Mouse (Mus musculus) stomach, embryonic 15.5 days (tissue): ENCODE data around the gene Npas1. TPM values are rescaled to one million over a fixed set of nuclear protein-coding genes. Genes with fewer than 3 reads are reported as not detected.
A peak's percentile ranks its signal among the peaks of the same experiment; 100 is the strongest.

Experiments
- ATAC-seq: fragments of 200-750 bp; cut with Nextera tagmentation; 2 replicates; pipeline ENCODE4 v1.8.0; 2017; ENCODE audit warnings: low read depth, moderate number of reproducible peaks, moderate TSS enrichment; ENCODE audit not compliant: insufficient read depth, low FRiP score
- H3K27ac ChIP-seq: fragments of 300-500 bp; sonication (generic); 2 replicates; pipeline ENCODE4 v1.5.1; 2015; ENCODE audit warnings: mild to moderate bottlenecking, inconsistent platforms
- H3K27me3 ChIP-seq: fragments of 300-500 bp; sonication (generic); replicated peaks from 2 replicates; pipeline ENCODE4 v1.6.1; 2015; ENCODE audit warnings: inconsistent platforms
- H3K36me3 ChIP-seq: fragments of 300-500 bp; sonication (generic); 2 replicates; pipeline ENCODE4 v1.6.1; 2015; ENCODE audit warnings: inconsistent platforms
- H3K4me1 ChIP-seq: fragments of 300-500 bp; sonication (generic); 2 replicates; pipeline ENCODE4 v1.6.1; 2015; ENCODE audit warnings: inconsistent platforms
- H3K4me2 ChIP-seq: fragments of 300-500 bp; sonication (generic); 2 replicates; pipeline ENCODE4 v1.6.1; 2015; ENCODE audit warnings: mild to moderate bottlenecking, inconsistent platforms
- H3K4me3 ChIP-seq: fragments of 300-500 bp; sonication (generic); replicated peaks from 2 replicates; pipeline ENCODE4 v1.5.1; 2015; ENCODE audit warnings: inconsistent platforms
- H3K9ac ChIP-seq: fragments of 300-500 bp; sonication (generic); 2 replicates; pipeline ENCODE4 v1.6.1; 2015; ENCODE audit warnings: inconsistent platforms
- H3K9me3 ChIP-seq: fragments of 300-500 bp; sonication (generic); 2 replicates; pipeline ENCODE4 v1.6.1; 2016; ENCODE audit warnings: inconsistent platforms
- WGBS: fragments of 180-500 bp; shearing (Covaris S2); methylation state at CpG from one replicate; pipeline ENCODE4 v1.1.7; 2015; 5-methylcytosine and 5-hydroxymethylcytosine counted together
- polyA plus RNA-seq: library from polyadenylated mRNA; unstranded; fragments of >200 nt; fragmentation: Nextera tagmentation; extraction: Ambion mirVana; gene quantifications from 2 replicates; pipeline ENCODE4 v1.2.1, GENCODE M21; 2015

The Npas1 gene
- 0.33 and 0.49 TPM in 2 replicates for polyA plus RNA-seq

GRCm38 (mm10) chr7:16477628-16478027 lies at the start of gene Npas1:
Gene Npas1, minus strand, starts transcription at chr7:16477728.
- H3K4me1 ChIP-seq: peaks cover 20% of the 10 kb centered on the region
- H3K9me3 ChIP-seq: no peaks in the 10 kb centered on the region
- H3K36me3 ChIP-seq: no peaks in the 10 kb centered on the region
- ATAC-seq: no peak
- H3K4me2 ChIP-seq: peak within 1 kb of the TSS; percentile 56
- H3K27ac ChIP-seq: no peak within 1 kb of the TSS
- no peak within 1 kb of the TSS for H3K9ac ChIP-seq
- peak within 1 kb of the TSS; percentile 34 for H3K4me3 ChIP-seq
- H3K27me3 ChIP-seq: peaks cover 48% of the 10 kb centered on the region
- WGBS: 87% methylated on average over 8 of the region's 8 CpGs

GRCm38 (mm10) chr7:16525995-16526394 lies 48.5 kb upstream of the Npas1 start:
- Histone ChIP-seq H3K9ac (no peak overlapping the region), H3K4me3 (no peak overlapping the region), H3K27me3 (no peaks in the 10 kb centered on the region), H3K9me3 (no peaks in the 10 kb centered on the region), H3K36me3 (no peaks in the 10 kb centered on the region), H3K4me1 (no peaks in the 10 kb centered on the region), H3K4me2 (no peak overlapping the region), H3K27ac (no peak overlapping the region)
- 67% methylated on average over 2 of the region's 2 CpGs for WGBS
- ATAC-seq: no peak

GRCm38 (mm10) chr7:16525448-16525847 lies 47.9 kb upstream of the Npas1 start:
- 78% methylated on average over 3 of the region's 3 CpGs for WGBS
- no peak for ATAC-seq
- H3K36me3 ChIP-seq: no peaks in the 10 kb centered on the region
- H3K9ac ChIP-seq: no peak overlapping the region
- H3K4me1 ChIP-seq: no peaks in the 10 kb centered on the region
- no peak overlapping the region for H3K4me3 ChIP-seq
- H3K27me3 ChIP-seq: no peaks in the 10 kb centered on the region
- no peaks in the 10 kb centered on the region for H3K9me3 ChIP-seq
- no peak overlapping the region for H3K27ac ChIP-seq
- no peak overlapping the region for H3K4me2 ChIP-seq

- H3K27ac ChIP-seq: no peak overlapping the region
- H3K4me1 ChIP-seq: no peaks in the 10 kb centered on the region
- no peak overlapping the region for H3K4me2 ChIP-seq
- no peaks in the 10 kb centered on the region for H3K9me3 ChIP-seq
- 69% methylated on average over 2 of the region's 2 CpGs for WGBS
- no peak overlapping the region for H3K9ac ChIP-seq
- no peaks in the 10 kb centered on the region for H3K27me3 ChIP-seq
- H3K36me3 ChIP-seq: no peaks in the 10 kb centered on the region
- ATAC-seq: no peak
- H3K4me3 ChIP-seq: no peak overlapping the region
Measured at GRCm38 (mm10) chr7:16524308-16524707, 46.8 kb upstream of the Npas1 start.

GRCm38 (mm10) chr7:16519310-16519709 lies 41.8 kb upstream of the Npas1 start:
- no peaks in the 10 kb centered on the region for H3K9me3 ChIP-seq
- no peak overlapping the region for H3K4me3 ChIP-seq
- H3K4me2 ChIP-seq: no peak overlapping the region
- no peaks in the 10 kb centered on the region for H3K27me3 ChIP-seq
- WGBS: 88% methylated on average over 2 of the region's 2 CpGs
- H3K9ac ChIP-seq: no peak overlapping the region
- H3K36me3 ChIP-seq: peaks cover 5% of the 10 kb centered on the region; the same call in 1 of the 2 replicates
- no peaks in the 10 kb centered on the region for H3K4me1 ChIP-seq
- no peak overlapping the region for H3K27ac ChIP-seq
- ATAC-seq: no peak

- no peaks in the 10 kb centered on the region for H3K9me3 ChIP-seq
- H3K9ac ChIP-seq: no peak overlapping the region
- no peak overlapping the region for H3K27ac ChIP-seq
- H3K4me2 ChIP-seq: no peak overlapping the region
- 92% methylated on average over 5 of the region's 5 CpGs for WGBS
- no peaks in the 10 kb centered on the region for H3K27me3 ChIP-seq
- H3K4me1 ChIP-seq: no peaks in the 10 kb centered on the region
- H3K4me3 ChIP-seq: no peak overlapping the region
- H3K36me3 ChIP-seq: peaks cover 5% of the 10 kb centered on the region; the same call in 1 of the 2 replicates
- no peak for ATAC-seq
Measured at GRCm38 (mm10) chr7:16517198-16517597, 39.7 kb upstream of the Npas1 start.

- WGBS: 15% methylated on average over 3 of the region's 3 CpGs
- Histone ChIP-seq H3K27me3 (no peaks in the 10 kb centered on the region), H3K4me1 (no peaks in the 10 kb centered on the region), H3K4me2 (no peak overlapping the region), H3K9me3 (no peaks in the 10 kb centered on the region), H3K9ac (no peak overlapping the region), H3K36me3 (peaks cover 18% of the 10 kb centered on the region; the same call in 1 of the 2 replicates), H3K4me3 (no peak overlapping the region), H3K27ac (no peak overlapping the region)
- ATAC-seq: no peak
Measured at GRCm38 (mm10) chr7:16507284-16507683, 29.8 kb upstream of the Npas1 start.

- 88% methylated on average over 3 of the region's 3 CpGs for WGBS
- no peak overlapping the region for H3K4me3 ChIP-seq
- H3K9me3 ChIP-seq: no peaks in the 10 kb centered on the region
- no peak overlapping the region for H3K4me2 ChIP-seq
- no peaks in the 10 kb centered on the region for H3K4me1 ChIP-seq
- no peaks in the 10 kb centered on the region for H3K27me3 ChIP-seq
- H3K36me3 ChIP-seq: peaks cover 14% of the 10 kb centered on the region; the same call in 1 of the 2 replicates
- no peak overlapping the region for H3K9ac ChIP-seq
- H3K27ac ChIP-seq: no peak overlapping the region
- ATAC-seq: no peak
Measured at GRCm38 (mm10) chr7:16505226-16505593, 27.7 kb upstream of the Npas1 start.

GRCm38 (mm10) chr7:16504573-16505225 lies 27.2 kb upstream of the Npas1 start:
- Histone ChIP-seq H3K27ac (no peak overlapping the region), H3K27me3 (no peaks in the 10 kb centered on the region), H3K4me3 (no peak overlapping the region), H3K4me2 (no peak overlapping the region), H3K9ac (no peak overlapping the region), H3K4me1 (no peaks in the 10 kb centered on the region), H3K9me3 (no peaks in the 10 kb centered on the region), H3K36me3 (peaks cover 14% of the 10 kb centered on the region; the same call in 1 of the 2 replicates)
- WGBS: 80% methylated on average over 2 of the region's 2 CpGs
- ATAC-seq: no peak

- Histone ChIP-seq H3K4me3 (no peak overlapping the region), H3K27me3 (no peaks in the 10 kb centered on the region), H3K9me3 (no peaks in the 10 kb centered on the region), H3K36me3 (peaks cover 30% of the 10 kb centered on the region), H3K27ac (no peak overlapping the region), H3K4me2 (no peak overlapping the region), H3K9ac (no peak overlapping the region), H3K4me1 (no peaks in the 10 kb centered on the region)
- WGBS: 90% methylated on average over 4 of the region's 4 CpGs
- no peak for ATAC-seq
Measured at GRCm38 (mm10) chr7:16501571-16501970, 24.0 kb upstream of the Npas1 start.

GRCm38 (mm10) chr7:16499671-16500104 lies 22.2 kb upstream of the Npas1 start:
- Histone ChIP-seq H3K9ac (no peak overlapping the region), H3K4me1 (no peaks in the 10 kb centered on the region), H3K9me3 (no peaks in the 10 kb centered on the region), H3K36me3 (peaks cover 28% of the 10 kb centered on the region; the same call in 1 of the 2 replicates), H3K27me3 (no peaks in the 10 kb centered on the region), H3K4me3 (no peak overlapping the region), H3K4me2 (no peak overlapping the region), H3K27ac (no peak overlapping the region)
- 87% methylated on average over 6 of the region's 6 CpGs for WGBS
- ATAC-seq: no peak

GRCm38 (mm10) chr7:16496260-16496659 lies 18.7 kb upstream of the Npas1 start:
- Histone ChIP-seq H3K4me3 (no peak overlapping the region), H3K9me3 (no peaks in the 10 kb centered on the region), H3K4me2 (no peak overlapping the region), H3K27me3 (no peaks in the 10 kb centered on the region), H3K4me1 (no peaks in the 10 kb centered on the region), H3K27ac (no peak overlapping the region), H3K36me3 (peaks cover 25% of the 10 kb centered on the region; the same call in 1 of the 2 replicates), H3K9ac (no peak overlapping the region)
- no peak for ATAC-seq
- 83% methylated on average over 3 of the region's 3 CpGs for WGBS
